In the genomic region with DNA sequence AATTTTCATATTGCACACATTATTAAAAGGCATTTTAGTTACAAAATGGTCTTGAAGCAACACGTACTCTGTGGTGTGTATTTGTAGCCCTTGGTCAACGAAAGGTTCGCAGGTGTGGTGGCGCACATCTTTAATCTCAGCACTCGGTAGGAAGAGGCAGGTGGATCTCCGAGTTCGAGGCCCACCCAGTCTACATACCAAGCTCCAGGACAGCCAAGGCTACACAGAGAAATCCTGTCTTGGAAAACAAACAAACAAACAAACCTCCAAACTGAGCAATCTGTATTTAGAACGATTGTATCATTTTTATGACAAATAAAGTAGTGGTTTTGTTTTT, we compare ENCODE assay signal across 7 mouse cellular contexts. TPM values are rescaled to one million over a fixed set of nuclear protein-coding genes. Genes with fewer than 3 reads are reported as not detected.
A peak's percentile ranks its signal among the peaks of the same experiment; 100 is the strongest.
DNase-seq lines count a peak whose midpoint lies in the region; ATAC-seq and TF ChIP-seq lines count a peak whose summit lies in the region.

No protein-coding gene starts in this region.

- no peak for ATAC-seq in lung, postnatal 0 days
- ATAC-seq in embryonic facial prominence, embryonic 14.5 days (ENCODE audit: low read depth), result no peak
- no peak for ATAC-seq in limb, embryonic 14.5 days (ENCODE audit: low FRiP score, low read depth)

- TF ChIP-seq CTCF in lung, postnatal 0 days (IDR thresholded peaks at IDR 0.05), result no peak
- no peak for TF ChIP-seq CTCF in lung, adult 2 months (IDR thresholded peaks at IDR 0.05; ENCODE audit: insufficient read depth, low read length)

- no peak overlapping the region for H3K9ac ChIP-seq in lung, postnatal 0 days (replicated peaks; ENCODE audit: low read depth)
- H3K9ac ChIP-seq in embryonic facial prominence, embryonic 14.5 days (ENCODE audit: low read depth, low read length), result peak overlapping the region; percentile 99; the same call in 1 of the 2 replicates
- H3K9ac ChIP-seq in limb, embryonic 14.5 days (ENCODE audit: low read depth, low read length, severe bottlenecking), result peak overlapping the region; percentile 98

- peaks cover 5% of the 10 kb centered on the region; the same call in 1 of the 2 replicates for H3K4me1 ChIP-seq in lung, postnatal 0 days (ENCODE audit: insufficient read depth, low read depth, low read length)
- peaks cover 6% of the 10 kb centered on the region for H3K4me1 ChIP-seq in lung, adult 2 months (ENCODE audit: control insufficient read depth, insufficient read depth, low read length)
- H3K4me1 ChIP-seq in embryonic facial prominence, embryonic 14.5 days (ENCODE audit: control insufficient read depth, insufficient read depth, low read length), result peaks cover 14% of the 10 kb centered on the region
- H3K4me1 ChIP-seq in limb, embryonic 14.5 days (ENCODE audit: control insufficient read depth, insufficient read depth, low read length), result peaks cover 16% of the 10 kb centered on the region

- DNase-seq in lung, postnatal 0 days (ENCODE audit: low spot score), result no peak
- no peak for DNase-seq in lung, adult 2 months
- no peak for DNase-seq in embryonic facial prominence, embryonic 14.5 days (ENCODE audit: low spot score)
- no peak for DNase-seq in limb, embryonic 14.5 days (ENCODE audit: low spot score)
- peak; percentile 22 for DNase-seq in thymus, postnatal 14 days
- no peak for DNase-seq in cerebellum, adult 11 months
- DNase-seq in kidney, postnatal 36 days, result no peak

- TF ChIP-seq EP300 in lung, postnatal 0 days (IDR thresholded peaks at IDR 0.05), result no peak

- TF ChIP-seq POLR2A in lung, adult 2 months (IDR thresholded peaks at IDR 0.05; ENCODE audit: borderline replicate concordance, extremely low read depth, low read depth, low read length), result no peak
- no peak for TF ChIP-seq POLR2A in limb, embryonic 14.5 days (IDR thresholded peaks at IDR 0.05; ENCODE audit: borderline replicate concordance, extremely low read depth, insufficient read depth, insufficient read length)

- no peaks in the 10 kb centered on the region for H3K36me3 ChIP-seq in lung, postnatal 0 days (ENCODE audit: insufficient read depth, low read length)
- no peaks in the 10 kb centered on the region for H3K36me3 ChIP-seq in embryonic facial prominence, embryonic 14.5 days (ENCODE audit: control insufficient read depth, insufficient read depth, low read length)
- no peaks in the 10 kb centered on the region for H3K36me3 ChIP-seq in limb, embryonic 14.5 days (ENCODE audit: control insufficient read depth, insufficient read depth, low read length)

- no peak overlapping the region for H3K27ac ChIP-seq in lung, postnatal 0 days (ENCODE audit: low read length)
- H3K27ac ChIP-seq in embryonic facial prominence, embryonic 14.5 days (replicated peaks; ENCODE audit: low read depth, low read length), result no peak overlapping the region
- H3K27ac ChIP-seq in limb, embryonic 14.5 days (replicated peaks; ENCODE audit: low read depth, low read length), result no peak overlapping the region

- 67% methylated on average over 8 of the region's 8 CpGs for WGBS in lung, postnatal 0 days
- 54% methylated on average over 8 of the region's 8 CpGs for WGBS in lung, adult 2 months
- 80% methylated on average over 8 of the region's 8 CpGs for WGBS in embryonic facial prominence, embryonic 14.5 days
- 74% methylated on average over 8 of the region's 8 CpGs for WGBS in limb, embryonic 14.5 days

- H3K4me3 ChIP-seq in lung, postnatal 0 days (ENCODE audit: low read depth, low read length), result peak overlapping the region; percentile 98
- no peak overlapping the region for H3K4me3 ChIP-seq in lung, adult 2 months (replicated peaks; ENCODE audit: extremely low read depth, low read depth, low read length)
- peak overlapping the region; percentile 98 for H3K4me3 ChIP-seq in embryonic facial prominence, embryonic 14.5 days (ENCODE audit: low read depth, low read length)
- peak overlapping the region; percentile 97 for H3K4me3 ChIP-seq in limb, embryonic 14.5 days (replicated peaks; ENCODE audit: low read length)

- peak overlapping the region; percentile 94 for H3K4me2 ChIP-seq in lung, postnatal 0 days (replicated peaks; ENCODE audit: low read depth, low read length)
- H3K4me2 ChIP-seq in embryonic facial prominence, embryonic 14.5 days (ENCODE audit: low read depth, low read length), result peak overlapping the region; percentile 72
- peak overlapping the region; percentile 75 for H3K4me2 ChIP-seq in limb, embryonic 14.5 days (replicated peaks; ENCODE audit: low read depth, low read length, severe bottlenecking)

- H3K9me3 ChIP-seq in lung, postnatal 0 days (ENCODE audit: low read length), result no peaks in the 10 kb centered on the region
- no peaks in the 10 kb centered on the region for H3K9me3 ChIP-seq in embryonic facial prominence, embryonic 14.5 days (ENCODE audit: control insufficient read depth, low read length)
- H3K9me3 ChIP-seq in limb, embryonic 14.5 days (ENCODE audit: control insufficient read depth, low read length), result no peaks in the 10 kb centered on the region

- no peaks in the 10 kb centered on the region for H3K27me3 ChIP-seq in lung, postnatal 0 days (replicated peaks; ENCODE audit: insufficient read depth, low read length)
- H3K27me3 ChIP-seq in embryonic facial prominence, embryonic 14.5 days (replicated peaks; ENCODE audit: control insufficient read depth, insufficient read depth, low read length), result no peaks in the 10 kb centered on the region
- no peaks in the 10 kb centered on the region for H3K27me3 ChIP-seq in limb, embryonic 14.5 days (ENCODE audit: control insufficient read depth, insufficient read depth, low read length)

RNA-seq across cellular contexts. Expression of a gene that starts 1.2 kb away (rescaled TPM):
- polyA plus RNA-seq in lung, postnatal 0 days (2015; fragmentation: Nextera tagmentation; extraction: Ambion mirVana), result 5.6 TPM in 2 replicates
- 1.7 and 2.7 TPM in 2 replicates for polyA plus RNA-seq in lung, adult 2 months (2012; rRNA removed)
- 13.6 and 14.0 TPM in 2 replicates for polyA plus RNA-seq in embryonic facial prominence, embryonic 14.5 days (2014; fragmentation: Nextera tagmentation; extraction: Ambion mirVana)
- 10.8 and 14.8 TPM in 2 replicates for polyA plus RNA-seq in limb, embryonic 14.5 days (2012; rRNA removed)
- polyA plus RNA-seq in limb, embryonic 14.5 days (2014; fragmentation: Nextera tagmentation; extraction: Ambion mirVana), result 15.6 and 16.1 TPM in 2 replicates

RNA-seq across cellular contexts. Expression of a gene that starts 54.6 kb away (rescaled TPM):
- not detected in 2 replicates for polyA plus RNA-seq in lung, postnatal 0 days (2015; fragmentation: Nextera tagmentation; extraction: Ambion mirVana)
- polyA plus RNA-seq in lung, adult 2 months (2012; rRNA removed), result not detected in 2 replicates
- polyA plus RNA-seq in embryonic facial prominence, embryonic 14.5 days (2014; fragmentation: Nextera tagmentation; extraction: Ambion mirVana), result 0.09 and 0.14 TPM in 2 replicates
- polyA plus RNA-seq in limb, embryonic 14.5 days (2012; rRNA removed), result 0.13 and 0.17 TPM in 2 replicates
- polyA plus RNA-seq in limb, embryonic 14.5 days (2014; fragmentation: Nextera tagmentation; extraction: Ambion mirVana), result 0.14 and 0.23 TPM in 2 replicates
